Mouse (Mus musculus) fibroblast of lung, adult 2 months (primary cell): Measurements from ENCODE around the gene Myt1l.

Source experiments
- DNase-seq: peaks from one replicate; pipeline ENCODE4 v3.0.0-alpha.2; 2011; ENCODE audit warnings: low read depth

Gene Myt1l

GRCm38 (mm10) chr12:29907056-29907455, 378.9 kb downstream of the Myt1l start:
- peak; percentile 89 for DNase-seq

DNA sequence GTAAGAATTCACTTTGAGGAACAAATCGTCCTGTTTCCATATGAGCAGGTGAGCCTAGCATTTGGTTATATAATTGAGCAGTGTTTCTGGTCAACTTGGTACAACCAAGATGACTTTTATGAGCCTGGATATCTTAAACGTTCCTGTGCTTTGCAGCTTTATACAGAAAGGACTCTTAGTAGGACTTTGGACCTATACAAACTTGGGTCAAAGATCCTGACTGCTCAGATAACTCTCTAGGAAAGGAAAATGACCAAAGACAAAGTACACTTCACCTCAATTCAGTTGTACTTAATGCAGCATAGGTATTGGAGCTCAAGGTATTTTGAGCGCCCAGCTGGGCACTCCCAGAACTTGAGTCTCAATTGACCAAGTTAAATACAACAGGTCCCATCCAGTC, 388.0 kb downstream of the Myt1l start:
- no peak for DNase-seq

DNA sequence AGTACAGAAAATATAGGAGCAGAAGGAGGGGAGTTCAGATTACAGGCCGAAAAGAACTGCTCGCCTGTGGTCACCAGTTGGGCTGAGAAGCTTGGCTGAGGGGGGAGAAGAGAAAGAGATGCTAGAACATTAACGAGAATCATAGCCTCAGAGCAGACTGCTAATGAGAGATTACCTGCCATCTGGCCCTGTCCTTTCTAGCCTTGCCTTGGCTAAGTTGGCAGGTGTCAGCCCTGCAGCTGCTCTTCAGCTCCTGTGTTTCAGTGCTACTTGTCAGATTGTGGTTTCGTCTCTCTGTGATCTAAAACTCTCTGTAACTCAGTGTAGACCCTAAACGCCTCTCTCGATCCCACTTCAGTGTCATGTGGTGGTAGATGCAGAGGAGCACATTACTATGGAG, 388.6 kb downstream of the Myt1l start:
- no peak for DNase-seq

DNA sequence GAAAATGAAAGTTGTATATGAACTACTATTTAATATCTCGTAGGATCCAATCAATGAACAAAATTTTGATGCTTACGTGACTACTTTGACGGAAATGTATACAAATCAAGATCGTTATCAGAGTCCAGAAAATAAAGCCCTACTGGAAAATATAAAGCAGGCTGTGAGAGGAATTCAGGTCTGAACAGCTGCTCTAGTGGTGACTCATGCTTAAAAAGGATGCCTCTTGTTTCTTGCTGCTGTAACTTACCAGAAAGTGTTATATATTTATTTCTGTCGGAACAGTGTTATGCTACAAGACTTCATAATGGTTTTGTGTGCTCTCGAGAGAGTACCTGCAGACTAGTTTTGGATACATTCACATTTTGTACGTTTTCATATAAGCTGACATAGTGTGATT, 392.1 kb downstream of the Myt1l start:
- no peak for DNase-seq

DNA sequence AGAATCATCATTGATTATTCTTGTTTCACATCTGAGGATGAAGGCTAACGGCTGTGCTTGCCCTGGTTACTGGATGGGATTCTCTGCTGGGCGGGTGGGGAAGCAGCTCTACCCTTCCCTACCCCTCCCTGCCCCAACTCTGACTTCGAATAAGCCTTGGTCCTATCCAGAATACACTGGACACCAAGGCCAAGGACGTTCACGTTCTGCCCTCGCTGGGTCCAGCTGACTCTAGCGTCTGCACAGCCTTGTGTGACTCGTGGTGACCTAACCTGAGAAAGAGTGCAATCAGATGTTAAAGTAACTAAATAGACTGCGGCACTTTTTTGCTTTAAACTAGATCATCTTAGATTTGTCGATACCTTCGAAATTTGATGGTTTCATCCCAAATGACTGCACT, 393.3 kb downstream of the Myt1l start:
- no peak for DNase-seq

DNA sequence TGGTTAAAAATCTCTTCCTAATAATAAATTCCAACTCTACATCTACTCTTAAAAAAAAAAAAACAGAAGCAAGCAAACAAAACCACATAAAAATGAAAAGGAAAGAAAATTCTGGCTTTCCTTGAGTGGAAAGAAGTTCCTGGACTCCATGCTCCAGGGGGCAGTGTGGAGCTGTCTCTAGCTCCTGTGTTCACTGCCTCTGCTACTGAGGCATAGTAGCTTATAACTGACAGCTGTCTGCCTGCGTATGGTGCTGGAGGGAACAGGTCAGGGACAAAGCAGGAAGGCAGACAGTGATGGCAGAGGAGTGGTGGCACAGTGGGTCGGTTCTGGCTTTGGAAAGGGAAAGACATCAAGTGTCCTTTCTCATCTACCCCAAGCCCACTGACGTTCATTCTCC, 398.7 kb downstream of the Myt1l start:
- DNase-seq, result no peak

DNA sequence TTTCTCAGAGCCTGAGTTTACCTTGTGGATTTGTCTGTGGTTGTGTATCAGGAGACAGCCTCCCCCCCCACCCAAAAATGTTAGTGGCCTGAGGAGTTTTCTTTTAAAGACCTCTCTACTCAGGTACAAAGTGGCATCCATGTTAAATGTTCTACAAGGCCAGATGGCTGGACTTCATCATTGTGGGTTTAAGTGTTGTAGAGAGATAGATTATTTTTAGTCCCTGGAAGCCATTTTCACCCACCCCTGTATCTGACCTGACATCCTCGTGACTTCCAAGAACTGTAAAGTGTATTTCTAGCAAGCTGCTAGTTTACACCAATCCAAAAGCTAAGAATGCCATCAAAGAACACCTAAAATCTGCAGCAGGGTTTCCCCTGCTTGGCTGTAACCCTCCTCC, 402.4 kb downstream of the Myt1l start:
- DNase-seq, result no peak

GRCm38 (mm10) chr12:29932951-29933350, 404.8 kb downstream of the Myt1l start:
- DNase-seq, result no peak

GRCm38 (mm10) chr12:29933501-29933900, 405.3 kb downstream of the Myt1l start:
- no peak for DNase-seq

DNA sequence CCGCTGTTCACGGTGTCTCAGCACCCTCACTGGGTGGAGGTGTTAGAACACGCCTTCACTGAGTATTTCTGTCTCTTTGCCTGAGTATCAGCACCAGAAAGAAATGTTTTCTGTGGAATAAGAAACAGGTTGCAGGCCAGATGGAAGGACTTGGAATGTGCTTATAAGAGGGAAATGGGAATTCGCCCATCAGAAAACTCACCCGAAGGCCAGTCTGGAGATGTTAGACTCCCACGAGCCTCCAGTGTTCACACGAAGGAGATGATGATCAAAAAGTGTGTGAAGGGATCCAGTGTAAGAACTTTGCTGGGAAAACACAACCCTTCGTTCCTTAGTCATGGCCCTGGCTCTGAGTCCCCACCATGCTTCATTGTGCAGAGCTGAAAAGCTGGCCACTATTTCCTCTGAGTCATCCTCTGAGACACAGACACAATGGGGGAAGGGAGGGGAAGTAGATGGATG, 406.0 kb downstream of the Myt1l start:
- peak; percentile 94 for DNase-seq

DNA sequence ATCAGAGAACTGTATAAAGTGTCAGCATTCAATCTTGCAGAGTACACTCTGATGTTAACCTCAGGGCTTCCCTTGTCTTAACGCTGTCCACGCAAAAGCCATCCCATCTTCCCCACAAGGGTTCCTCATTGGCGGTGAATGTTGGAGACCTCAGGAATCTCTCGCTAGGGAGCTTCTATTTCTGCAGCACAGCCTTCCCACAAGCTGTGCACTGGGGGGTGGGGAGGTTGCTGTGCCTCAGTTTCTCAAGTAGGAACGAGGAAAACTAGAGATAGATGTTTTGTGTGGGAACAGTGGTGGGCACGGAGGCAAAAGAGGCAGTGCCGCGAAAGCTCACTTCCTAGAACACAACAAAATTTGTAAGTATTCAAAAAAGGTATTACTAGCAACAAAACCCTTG, 409.1 kb downstream of the Myt1l start, which contains the start of gene Pxdn:
Gene Pxdn (plus strand): TSS at position 301 of the 400 bp plus-strand sequence.
- no peak for DNase-seq

DNA sequence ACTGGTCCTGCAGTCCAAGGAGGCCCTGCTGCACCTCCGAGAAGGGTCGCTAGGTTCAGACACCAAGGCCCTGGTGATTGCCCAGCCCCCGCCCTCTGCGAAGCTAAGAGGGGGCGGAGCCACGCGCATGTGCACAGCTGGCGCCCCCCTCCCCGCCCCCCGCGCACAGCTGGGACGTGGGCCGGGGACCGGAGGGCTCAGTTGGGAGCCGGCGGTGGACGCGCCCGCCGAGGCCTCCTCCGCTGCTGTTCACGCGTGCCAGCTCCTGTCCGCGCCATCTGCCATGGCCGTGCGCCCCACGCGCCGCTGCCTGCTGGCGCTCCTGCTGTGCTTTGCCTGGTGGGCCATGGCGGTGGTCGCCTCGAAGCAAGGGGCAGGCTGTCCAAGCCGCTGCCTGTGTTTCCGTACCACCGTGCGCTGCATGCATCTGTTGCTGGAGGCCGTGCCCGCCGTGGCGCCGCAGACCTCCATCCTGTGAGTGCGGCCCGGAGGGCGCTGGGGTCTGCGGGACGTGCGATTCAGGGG, 409.7 kb downstream of the Myt1l start:
- DNase-seq, result no peak

GRCm38 (mm10) chr12:29938376-29939041, 410.3 kb downstream of the Myt1l start:
- no peak for DNase-seq

DNA sequence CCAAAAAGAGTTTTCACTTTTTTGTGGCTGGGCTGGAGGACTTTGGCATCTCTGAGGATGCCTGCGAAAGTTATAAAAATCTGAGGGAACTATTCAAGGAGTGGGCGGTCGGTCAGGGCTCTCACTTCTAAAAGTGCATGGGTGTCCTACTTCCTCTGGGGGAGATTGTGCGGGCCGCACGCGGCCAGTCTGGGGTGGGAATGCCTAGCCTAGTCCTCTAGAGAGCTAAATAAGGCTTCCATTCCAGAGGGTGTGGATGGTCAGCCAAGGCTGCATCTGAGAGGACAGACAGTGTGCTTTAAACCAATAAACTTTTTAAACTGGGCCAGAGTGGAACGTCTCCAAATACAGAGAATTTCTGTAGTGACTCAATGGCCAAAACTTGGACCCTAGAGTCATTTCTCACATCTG, 411.1 kb downstream of the Myt1l start:
- DNase-seq, result peak; percentile 60

- DNase-seq, result no peak
Observed at GRCm38 (mm10) chr12:29942435-29942834, 414.3 kb downstream of the Myt1l start.

DNA sequence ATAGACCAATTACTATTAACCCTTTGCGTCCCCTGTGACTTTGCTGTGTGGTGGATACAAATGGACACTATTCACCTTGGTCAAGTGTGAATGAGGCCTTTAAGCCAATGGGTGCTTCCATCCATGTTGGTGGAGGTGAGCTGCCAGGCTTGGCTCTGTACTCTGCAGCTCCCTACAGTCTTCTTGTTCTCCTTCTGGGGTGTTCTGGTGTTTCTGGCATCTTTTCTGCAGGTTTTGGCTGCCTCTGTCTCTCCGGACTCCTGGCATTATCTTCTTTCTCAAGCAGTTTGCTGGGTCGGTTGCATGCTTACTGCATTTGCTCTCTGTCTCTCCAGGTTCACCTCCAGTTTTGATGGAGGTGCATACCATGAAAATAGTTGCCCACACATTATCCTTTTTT, 416.5 kb downstream of the Myt1l start:
- DNase-seq, result no peak

GRCm38 (mm10) chr12:29945182-29945743, 417.1 kb downstream of the Myt1l start:
- no peak for DNase-seq

- no peak for DNase-seq
Observed at GRCm38 (mm10) chr12:29951043-29951442, 422.9 kb downstream of the Myt1l start.

GRCm38 (mm10) chr12:29951485-29951884, 423.3 kb downstream of the Myt1l start:
- no peak for DNase-seq

DNA sequence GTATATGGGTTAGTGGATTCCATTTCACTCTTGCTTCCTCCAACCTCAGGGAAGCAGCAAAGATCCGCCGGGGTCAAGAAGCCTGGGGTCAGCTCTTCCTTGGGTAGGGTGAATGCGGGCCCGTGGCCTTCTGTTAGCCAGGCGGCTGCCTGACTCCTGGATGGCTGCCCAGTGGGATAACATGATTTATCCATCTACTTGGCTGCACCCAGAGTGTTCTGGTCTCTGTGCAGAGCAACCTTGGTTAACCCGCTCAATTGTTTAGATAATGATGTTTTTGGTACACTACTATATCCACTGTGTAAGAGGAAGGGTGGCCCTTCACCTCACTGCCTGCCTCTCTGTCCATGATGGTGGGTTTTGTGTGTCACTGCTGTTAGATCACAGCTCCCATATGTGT, 423.9 kb downstream of the Myt1l start:
- no peak for DNase-seq

DNA sequence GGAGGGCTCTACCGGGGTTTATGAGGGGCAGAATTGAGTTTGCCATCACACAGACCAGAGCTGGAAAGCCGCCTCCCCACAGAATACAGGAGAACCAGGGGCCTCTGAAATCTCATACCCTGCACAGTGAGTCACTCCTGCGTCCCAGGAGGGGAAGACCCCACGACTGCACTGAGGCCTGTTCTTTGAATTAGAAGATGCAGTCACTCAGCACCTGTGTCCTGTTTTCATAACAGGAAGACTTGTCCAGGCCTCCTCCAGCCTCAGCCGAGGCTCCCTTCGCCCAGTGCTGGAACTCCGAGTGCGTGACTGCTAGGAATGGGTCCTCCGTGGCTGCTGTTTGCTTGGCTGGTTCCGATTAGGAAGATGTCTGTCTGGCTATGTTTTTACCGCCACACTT, 425.8 kb downstream of the Myt1l start:
- DNase-seq, result no peak

GRCm38 (mm10) chr12:29954464-29954863, 426.3 kb downstream of the Myt1l start:
- DNase-seq, result no peak

- no peak for DNase-seq
Observed at GRCm38 (mm10) chr12:29956969-29957368, 428.8 kb downstream of the Myt1l start.

- DNase-seq, result no peak
Observed at GRCm38 (mm10) chr12:29958637-29959036, 430.5 kb downstream of the Myt1l start.
